Mouse (Mus musculus) midbrain, embryonic 10.5 days (tissue): Measurements from ENCODE around the gene Prpf40a. TPM values are rescaled to one million over a fixed set of nuclear protein-coding genes. Genes with fewer than 3 reads are reported as not detected.
A peak's percentile ranks its signal among the peaks of the same experiment; 100 is the strongest.

Source experiments
- DNase-seq: peaks from one replicate; pipeline ENCODE4 v3.0.0-alpha.2; 2017; ENCODE audit warnings: low spot score
- H3K27ac ChIP-seq: fragments of 300-500 bp; sonication (generic); replicated peaks from 2 replicates; pipeline ENCODE4 v1.5.1; 2016; ENCODE audit warnings: mild to moderate bottlenecking
- H3K27me3 ChIP-seq: fragments of 300-500 bp; sonication (generic); 2 replicates; pipeline ENCODE4 v1.6.1; 2016; ENCODE audit warnings: low read depth, mild to moderate bottlenecking; ENCODE audit not compliant: poor library complexity, severe bottlenecking
- H3K36me3 ChIP-seq: fragments of 300-500 bp; sonication (generic); 2 replicates; pipeline ENCODE4 v1.6.1; 2016; ENCODE audit warnings: mild to moderate bottlenecking, moderate library complexity
- H3K4me1 ChIP-seq: fragments of 300-500 bp; sonication (generic); 2 replicates; pipeline ENCODE4 v1.6.1; 2016
- H3K4me3 ChIP-seq: fragments of 300-500 bp; sonication (generic); 2 replicates; pipeline ENCODE4 v1.5.1; 2016; ENCODE audit warnings: mild to moderate bottlenecking, moderate library complexity
- H3K9me3 ChIP-seq: fragments of 300-500 bp; sonication (generic); replicated peaks from 2 replicates; pipeline ENCODE4 v1.6.1; 2016; ENCODE audit warnings: mild to moderate bottlenecking
- WGBS: fragments of 180-500 bp; shearing (Covaris S2); methylation state at CpG from one replicate; pipeline ENCODE4 v1.1.7; 2016; 5-methylcytosine and 5-hydroxymethylcytosine counted together
- polyA plus RNA-seq: library from polyadenylated mRNA; unstranded; fragments of >200 nt; fragmentation: Nextera tagmentation; extraction: Ambion mirVana; gene quantifications from 2 replicates; pipeline ENCODE4 v1.2.1, GENCODE M21; 2016

The Prpf40a gene
- polyA plus RNA-seq, 1 experiment from 2014 or later = 190 TPM

DNA sequence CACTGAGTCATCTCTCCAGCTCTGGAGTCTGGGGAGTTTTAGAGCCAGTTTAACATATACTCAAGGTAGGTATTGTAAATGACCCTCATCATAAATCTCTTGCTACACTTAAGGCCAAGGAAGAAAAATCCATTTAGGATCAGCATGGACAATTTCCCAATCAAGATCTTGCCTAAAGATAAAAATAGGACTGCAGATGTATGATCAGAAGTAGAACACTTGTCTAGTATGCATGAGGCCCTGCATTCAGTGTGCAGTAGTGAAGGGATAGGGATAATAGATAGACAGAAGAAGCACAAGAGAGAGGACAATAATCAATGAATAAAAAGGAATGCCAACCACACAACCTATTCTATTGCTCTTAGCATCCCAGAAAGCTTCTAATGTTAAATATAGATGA, 11.2 kb downstream of the Prpf40a start:
- Histone ChIP-seq H3K4me3 (no peak overlapping the region), H3K9me3 (no peaks in the 10 kb centered on the region), H3K36me3 (peaks cover 54% of the 10 kb centered on the region), H3K4me1 (0 out of 2 replicates have a peak, but pooled peaks cover 3% of the 10 kb centered on the region), H3K27me3 (no peaks in the 10 kb centered on the region), H3K27ac (no peak overlapping the region)
- no peak for DNase-seq

DNA sequence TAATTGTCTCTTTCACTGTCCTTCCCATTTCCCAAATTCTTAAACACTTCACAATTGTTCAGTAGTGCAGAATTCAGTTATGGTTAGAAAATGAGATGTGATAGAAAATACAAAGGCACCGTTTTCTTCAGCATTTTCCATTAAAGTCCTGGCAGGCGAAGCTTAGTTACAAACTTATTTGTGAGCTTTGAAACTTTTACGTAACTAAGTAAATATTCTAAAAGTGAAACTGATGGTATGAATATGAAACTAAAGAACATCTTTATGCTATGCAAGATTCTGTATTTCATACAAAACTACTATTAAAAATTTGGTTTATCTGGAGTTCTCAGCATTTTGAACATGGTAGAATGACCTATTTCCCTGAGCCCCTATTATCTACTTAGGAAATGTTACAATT, 12.1 kb downstream of the Prpf40a start:
- DNase-seq = no peak
- 93% methylated on average over 3 of the region's 3 CpGs for WGBS
- H3K36me3 ChIP-seq = peaks cover 54% of the 10 kb centered on the region
- no peak overlapping the region for H3K4me3 ChIP-seq
- no peaks in the 10 kb centered on the region for H3K9me3 ChIP-seq
- H3K27me3 ChIP-seq = no peaks in the 10 kb centered on the region
- H3K4me1 ChIP-seq = 0 out of 2 replicates have a peak, but pooled peaks cover 3% of the 10 kb centered on the region
- no peak overlapping the region for H3K27ac ChIP-seq

DNA sequence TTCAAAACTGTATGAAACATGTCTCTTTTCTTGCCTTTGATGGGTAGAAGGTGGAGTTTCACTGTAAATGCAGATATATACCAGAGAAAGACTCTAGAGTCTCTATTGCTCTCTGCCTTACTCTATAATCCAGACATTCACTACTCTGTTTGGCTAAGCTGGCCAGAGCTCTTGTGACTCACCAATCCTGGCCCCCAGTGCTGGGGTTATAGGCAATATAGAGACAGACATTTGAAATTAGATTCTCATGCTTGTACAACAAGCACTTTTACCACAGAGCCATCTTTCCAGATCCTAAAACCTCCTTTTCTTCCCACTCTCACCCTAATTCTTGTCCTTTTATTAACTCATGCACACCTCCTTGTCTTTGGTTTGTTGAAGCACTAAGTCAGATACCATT, 17.1 kb downstream of the Prpf40a start:
- Histone ChIP-seq H3K4me3 (no peak overlapping the region), H3K36me3 (peaks cover 65% of the 10 kb centered on the region), H3K27me3 (no peaks in the 10 kb centered on the region), H3K4me1 (no peaks in the 10 kb centered on the region), H3K9me3 (no peaks in the 10 kb centered on the region), H3K27ac (no peak overlapping the region)
- no peak for DNase-seq

DNA sequence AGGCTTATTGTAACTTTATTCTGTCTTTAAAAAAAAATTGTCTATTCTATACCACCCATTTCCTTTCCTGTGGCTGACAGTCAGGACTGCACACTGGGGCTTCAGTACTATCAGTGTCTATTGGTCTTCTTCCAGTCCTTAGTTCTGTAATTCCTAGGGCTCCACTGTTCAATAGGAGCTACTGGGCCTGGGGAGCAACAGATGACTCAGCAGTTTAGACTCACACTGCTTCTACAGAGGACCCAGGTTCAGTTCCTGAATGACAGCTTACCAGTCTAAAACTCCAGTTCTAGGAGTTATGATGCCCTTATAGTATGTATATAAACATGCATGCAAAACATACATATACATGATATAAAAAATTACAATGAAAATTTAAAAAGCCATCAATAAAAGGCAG, 44.2 kb downstream of the Prpf40a start:
- DNase-seq = no peak
- Histone ChIP-seq H3K27me3 (no peaks in the 10 kb centered on the region), H3K27ac (no peak overlapping the region), H3K36me3 (peaks cover 96% of the 10 kb centered on the region), H3K9me3 (no peaks in the 10 kb centered on the region), H3K4me1 (no peaks in the 10 kb centered on the region), H3K4me3 (no peak overlapping the region)

DNA sequence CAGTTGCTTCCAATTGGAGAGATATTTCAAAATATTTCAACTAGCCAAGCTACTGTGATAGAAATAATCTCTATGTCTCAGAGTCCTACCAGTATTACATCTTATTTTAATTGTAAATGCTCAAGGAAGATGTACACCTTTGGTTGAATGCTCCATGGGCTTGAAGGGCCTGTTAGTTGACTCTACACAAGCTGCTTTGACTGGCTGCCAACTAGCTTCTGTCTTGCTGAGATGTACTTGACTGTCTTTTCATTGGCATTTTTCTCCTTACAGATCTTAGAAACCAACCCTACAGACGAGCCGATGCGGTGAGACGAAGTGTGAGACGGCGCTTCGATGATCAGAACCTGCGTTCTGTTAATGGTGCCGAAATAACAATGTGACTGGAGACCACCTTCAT, 59.5 kb downstream of the Prpf40a start:
- Histone ChIP-seq H3K27ac (no peak overlapping the region), H3K4me1 (no peaks in the 10 kb centered on the region), H3K36me3 (peaks cover 89% of the 10 kb centered on the region), H3K4me3 (no peak overlapping the region), H3K27me3 (no peaks in the 10 kb centered on the region), H3K9me3 (no peaks in the 10 kb centered on the region)
- WGBS = 98% methylated on average over 9 of the region's 9 CpGs
- DNase-seq = no peak

DNA sequence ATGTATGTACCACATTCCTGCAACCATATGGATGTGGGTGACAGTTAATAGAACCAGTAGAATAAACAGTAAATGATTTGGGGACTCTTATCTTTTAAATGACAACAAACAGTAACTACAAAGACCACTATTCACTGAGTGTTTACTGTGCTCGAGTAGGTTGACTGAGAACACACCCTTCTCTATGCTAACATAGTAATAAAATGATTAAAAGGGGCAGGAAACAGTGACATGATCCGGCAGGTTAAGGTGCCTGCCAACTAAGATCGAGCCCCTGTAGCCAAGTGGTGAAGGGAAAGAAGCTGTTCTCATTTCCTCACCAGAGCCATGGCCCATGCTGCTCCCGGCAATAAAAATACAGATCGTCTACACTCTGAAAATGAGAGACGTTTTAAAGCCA, 62.0 kb downstream of the Prpf40a start:
- Histone ChIP-seq H3K4me1 (no peaks in the 10 kb centered on the region), H3K36me3 (peaks cover 91% of the 10 kb centered on the region), H3K27me3 (no peaks in the 10 kb centered on the region), H3K4me3 (no peak overlapping the region), H3K9me3 (no peaks in the 10 kb centered on the region), H3K27ac (no peak overlapping the region)
- 93% methylated on average over 6 of the region's 6 CpGs for WGBS
- no peak for DNase-seq

DNA sequence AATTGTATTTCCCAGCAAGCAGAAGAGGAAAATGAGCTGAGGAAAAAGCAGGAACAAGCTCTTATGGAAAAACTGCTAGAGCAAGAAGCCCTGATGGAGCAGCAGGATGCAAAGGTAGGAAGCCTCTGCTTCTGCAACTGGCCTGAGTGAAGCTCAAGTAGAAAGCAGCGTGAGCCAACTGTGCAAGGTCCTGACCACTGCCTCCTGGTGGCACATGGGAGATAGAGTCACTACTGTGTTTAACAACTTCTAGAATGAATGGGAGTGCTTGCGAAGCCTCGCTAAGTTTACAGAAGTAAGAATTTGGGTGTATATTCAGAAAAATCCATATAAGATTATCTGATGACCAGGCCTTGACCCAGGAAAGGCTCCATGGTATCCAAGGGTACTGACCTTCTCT, 65.1 kb downstream of the Prpf40a start:
- Histone ChIP-seq H3K36me3 (peaks cover 80% of the 10 kb centered on the region), H3K27me3 (no peaks in the 10 kb centered on the region), H3K4me1 (no peaks in the 10 kb centered on the region), H3K4me3 (no peak overlapping the region), H3K27ac (no peak overlapping the region), H3K9me3 (no peaks in the 10 kb centered on the region)
- WGBS = 89% methylated on average over 3 of the region's 3 CpGs
- no peak for DNase-seq

DNA sequence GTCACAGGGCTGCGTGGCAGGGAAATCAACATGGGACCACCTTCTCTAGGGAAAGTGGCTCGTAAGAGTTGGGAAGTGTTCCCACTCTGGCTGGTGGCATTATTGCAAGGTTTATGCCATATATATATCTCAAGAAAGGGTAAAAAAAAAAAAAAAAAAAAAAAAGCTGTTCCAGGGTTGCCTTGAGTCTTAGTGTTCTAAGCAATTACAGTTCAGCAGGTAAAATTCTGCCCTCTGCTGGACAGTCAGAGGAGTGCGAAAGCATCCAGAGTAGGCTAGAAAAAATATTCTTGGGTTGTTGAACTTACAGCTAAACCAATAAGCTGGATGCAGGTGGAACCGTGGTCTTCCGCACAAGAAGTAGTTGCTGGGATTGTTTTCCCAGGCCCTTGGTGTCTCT, 69.3 kb downstream of the Prpf40a start:
- no peaks in the 10 kb centered on the region for H3K27me3 ChIP-seq
- 78% methylated on average over 5 of the region's 5 CpGs for WGBS
- no peak overlapping the region for H3K4me3 ChIP-seq
- H3K36me3 ChIP-seq = peaks cover 76% of the 10 kb centered on the region
- H3K27ac ChIP-seq = no peak overlapping the region
- H3K9me3 ChIP-seq = no peaks in the 10 kb centered on the region
- H3K4me1 ChIP-seq = no peaks in the 10 kb centered on the region
- peak; percentile 41 for DNase-seq

DNA sequence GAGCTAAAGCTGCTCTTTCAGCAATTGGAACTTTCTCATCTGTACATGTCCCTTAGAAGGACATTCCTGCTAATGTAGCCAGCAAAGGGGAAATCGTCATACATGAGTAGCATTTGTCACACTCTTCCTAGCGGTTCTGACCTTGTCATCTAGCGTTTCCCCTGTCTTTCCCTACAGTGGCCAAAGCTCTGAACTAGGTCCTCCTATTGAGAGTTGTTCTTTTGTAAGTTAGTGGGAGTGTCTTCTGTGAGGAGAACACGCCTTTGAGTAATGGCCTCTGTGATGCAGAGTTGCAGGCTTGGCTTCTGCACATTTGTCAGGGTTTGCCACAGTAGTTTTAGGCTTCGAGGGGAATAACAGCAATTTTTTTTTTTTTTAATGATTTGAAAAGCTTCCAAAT, 82.5 kb downstream of the Prpf40a start:
- H3K9me3 ChIP-seq = no peaks in the 10 kb centered on the region
- H3K4me3 ChIP-seq = no peak overlapping the region
- peaks cover 83% of the 10 kb centered on the region for H3K36me3 ChIP-seq
- H3K27ac ChIP-seq = no peak overlapping the region
- DNase-seq = no peak
- H3K4me1 ChIP-seq = no peaks in the 10 kb centered on the region
- 87% methylated on average over 5 of the region's 5 CpGs for WGBS
- no peaks in the 10 kb centered on the region for H3K27me3 ChIP-seq

DNA sequence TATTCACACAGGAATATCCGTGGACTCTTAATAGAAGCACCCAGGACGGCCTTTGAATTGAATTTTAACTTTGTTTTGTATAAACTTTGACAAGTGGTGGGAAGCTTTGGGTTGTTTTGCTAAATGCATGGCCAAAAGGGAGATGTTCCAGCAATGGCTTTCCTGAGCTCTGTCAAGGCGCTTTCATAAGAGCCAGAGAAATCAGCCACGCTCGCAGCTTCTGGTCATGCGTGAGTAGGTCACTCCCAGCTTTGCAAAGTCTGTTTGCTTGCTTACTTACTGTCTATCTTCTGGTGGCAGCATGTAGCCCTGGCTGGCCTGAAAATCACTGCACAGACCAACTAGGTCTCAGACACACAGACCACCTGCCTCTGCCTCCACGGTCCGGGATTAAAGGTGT, 84.6 kb downstream of the Prpf40a start:
- WGBS = 92% methylated on average over 8 of the region's 8 CpGs
- H3K36me3 ChIP-seq = peaks cover 88% of the 10 kb centered on the region
- H3K27ac ChIP-seq = no peak overlapping the region

DNA sequence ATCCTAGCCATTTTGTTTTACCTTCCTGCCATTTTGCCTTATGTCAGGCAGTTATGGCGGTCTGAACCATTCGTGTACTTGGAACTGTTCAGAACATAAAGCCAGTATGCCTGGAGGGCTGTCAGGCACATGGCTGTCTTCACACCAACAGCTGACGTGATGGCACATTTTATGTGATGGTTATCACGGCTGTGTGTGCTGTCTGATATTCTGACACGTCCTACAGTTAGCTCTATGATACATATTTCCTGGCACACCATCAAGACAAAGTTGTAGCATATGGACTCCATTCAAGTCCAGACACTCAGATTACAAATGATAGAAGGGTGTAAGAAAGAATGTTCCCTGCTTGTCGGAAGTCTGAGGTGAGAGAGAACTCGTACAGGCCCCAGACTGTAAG, 85.0 kb downstream of the Prpf40a start:
- Histone ChIP-seq H3K9me3 (no peaks in the 10 kb centered on the region), H3K27ac (no peak overlapping the region), H3K4me3 (no peak overlapping the region), H3K4me1 (no peaks in the 10 kb centered on the region), H3K27me3 (no peaks in the 10 kb centered on the region), H3K36me3 (peaks cover 90% of the 10 kb centered on the region)
- 94% methylated on average over 7 of the region's 7 CpGs for WGBS
- no peak for DNase-seq

More for the DNA sequence above, 84.6 kb downstream of the Prpf40a start:
- DNase-seq = no peak
- no peaks in the 10 kb centered on the region for H3K4me1 ChIP-seq
- no peaks in the 10 kb centered on the region for H3K27me3 ChIP-seq
- no peaks in the 10 kb centered on the region for H3K9me3 ChIP-seq
- no peak overlapping the region for H3K4me3 ChIP-seq

DNA sequence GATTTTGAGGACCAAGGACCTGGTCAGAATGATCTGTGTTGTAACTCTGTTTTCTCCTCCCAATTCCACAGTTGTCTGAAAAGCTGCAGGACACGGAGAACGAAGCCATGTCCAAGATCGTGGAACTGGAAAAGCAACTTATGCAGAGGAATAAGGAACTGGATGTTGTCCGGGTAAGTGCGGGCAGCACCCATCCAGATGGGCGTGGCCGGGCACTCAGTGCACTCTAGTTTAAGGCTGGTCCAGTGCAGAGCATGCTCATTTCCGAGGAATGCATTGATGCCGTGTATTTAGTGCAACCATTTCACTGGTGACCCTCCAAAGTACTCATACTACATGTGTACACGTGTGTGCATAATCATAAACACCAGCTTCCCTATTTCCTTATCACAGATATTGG, 85.7 kb downstream of the Prpf40a start:
- Histone ChIP-seq H3K4me1 (no peaks in the 10 kb centered on the region), H3K4me3 (no peak overlapping the region), H3K27me3 (no peaks in the 10 kb centered on the region), H3K36me3 (peaks cover 85% of the 10 kb centered on the region), H3K27ac (no peak overlapping the region), H3K9me3 (no peaks in the 10 kb centered on the region)
- no peak for DNase-seq
- 94% methylated on average over 10 of the region's 10 CpGs for WGBS

DNA sequence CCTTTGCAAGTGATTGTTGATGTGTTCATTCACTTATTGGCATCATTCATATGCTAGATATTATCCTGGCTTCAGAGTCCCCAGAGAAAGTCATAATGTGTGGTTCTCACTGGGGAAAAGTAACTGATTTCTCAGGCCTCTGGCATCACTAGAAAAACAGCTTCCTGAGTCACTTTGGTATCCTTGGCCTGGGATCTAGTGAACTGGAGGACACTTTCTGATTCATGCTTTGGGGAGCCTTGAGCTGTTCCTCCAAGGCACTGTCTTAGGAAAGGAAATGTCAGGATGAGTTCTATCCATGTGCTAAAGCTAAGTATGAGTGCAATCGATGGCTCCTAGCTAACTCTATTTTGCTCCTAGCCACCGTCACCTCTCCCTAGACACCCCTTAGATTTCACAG, 88.2 kb downstream of the Prpf40a start:
- Histone ChIP-seq H3K4me3 (no peak overlapping the region), H3K9me3 (no peaks in the 10 kb centered on the region), H3K36me3 (peaks cover 66% of the 10 kb centered on the region), H3K27me3 (no peaks in the 10 kb centered on the region), H3K4me1 (no peaks in the 10 kb centered on the region), H3K27ac (no peak overlapping the region)
- WGBS = 98% methylated on average over 2 of the region's 2 CpGs
- no peak for DNase-seq
